Comparison of ENCODE assay signal across 17 mouse cellular contexts in genomic region chr6:23314945-23315344, GRCm38 (mm10).
"Had no signal": no experiment of that assay in that cellular context is flagged by ENCODE, and none has a peak within 500 bp of the region (broad histone marks: within the 10 kb centered on the region; RNA-seq: fewer than 3 reads in every experiment).

No protein-coding gene starts in this region.

- H3K4me1 ChIP-seq: neural tube, embryonic 13.5 days; neural tube, embryonic 15.5 days had no signal

- H3K36me3 ChIP-seq: midbrain, embryonic 10.5 days; midbrain, embryonic 12.5 days; neural tube, embryonic 13.5 days; neural tube, embryonic 15.5 days had no signal

- H3K4me3 ChIP-seq: midbrain, embryonic 10.5 days; midbrain, embryonic 12.5 days; myocyte; neural tube, embryonic 13.5 days; neural tube, embryonic 15.5 days had no signal

- H3K9me3 ChIP-seq: midbrain, embryonic 10.5 days; midbrain, embryonic 12.5 days; neural tube, embryonic 13.5 days; neural tube, embryonic 15.5 days had no signal

- ATAC-seq: midbrain, embryonic 16.5 days had no signal

- H3K9ac ChIP-seq: lung, embryonic 14.5 days; midbrain, embryonic 12.5 days; neural tube, embryonic 13.5 days; neural tube, embryonic 15.5 days had no signal

- H3K27me3 ChIP-seq: neural tube, embryonic 13.5 days; neural tube, embryonic 15.5 days had no signal

- H3K4me2 ChIP-seq: lung, embryonic 14.5 days; midbrain, embryonic 12.5 days; neural tube, embryonic 13.5 days; neural tube, embryonic 15.5 days had no signal

- H3K27ac ChIP-seq: midbrain, embryonic 10.5 days; midbrain, embryonic 12.5 days; neural tube, embryonic 13.5 days; neural tube, embryonic 15.5 days had no signal

- DNase-seq: lung, embryonic 14.5 days; lung, postnatal 10 days; lung, postnatal 4 days; retina, postnatal 1 day; right cerebral cortex, adult 18-20 months; right cerebral cortex, postnatal 25 days; right cerebral cortex, postnatal 4 days; spleen, adult 18-20 months; thymus, adult 18-20 months; thymus, postnatal 14 days; thymus, postnatal 36 days had no signal
